8 mouse cellular contexts compared by ENCODE assay signal in genomic region chr9:24501618-24502017, GRCm38 (mm10). TPM values are rescaled to one million over a fixed set of nuclear protein-coding genes. Genes with fewer than 3 reads are reported as not detected.
DNase-seq lines count a peak whose midpoint lies in the region; ATAC-seq lines count a peak whose summit lies in the region.

No protein-coding gene starts in this region.

- peaks cover 22% of the 10 kb centered on the region for H3K4me1 ChIP-seq in lung, embryonic 16.5 days (replicated peaks; ENCODE audit: control insufficient read depth, insufficient read depth, low read length)
- 0 out of 2 replicates have a peak, but pooled peaks cover 4% of the 10 kb centered on the region for H3K4me1 ChIP-seq in intestine, embryonic 15.5 days (replicated peaks)
- H3K4me1 ChIP-seq in neural tube, embryonic 13.5 days (replicated peaks) = peaks cover 31% of the 10 kb centered on the region

- H3K9ac ChIP-seq in lung, embryonic 16.5 days (ENCODE audit: low read length) = peak overlapping the region; percentile 86
- H3K9ac ChIP-seq in intestine, embryonic 15.5 days = peak overlapping the region; percentile 30; the same call in 1 of the 2 replicates
- peak overlapping the region; percentile 86 for H3K9ac ChIP-seq in neural tube, embryonic 13.5 days

- 39% methylated on average over 2 of the region's 2 CpGs for WGBS in lung, embryonic 16.5 days
- WGBS in intestine, embryonic 15.5 days = 56% methylated on average over 2 of the region's 2 CpGs
- 53% methylated on average over 2 of the region's 2 CpGs for WGBS in neural tube, embryonic 13.5 days

- peak overlapping the region; percentile 79 for H3K4me2 ChIP-seq in lung, embryonic 16.5 days (ENCODE audit: low read depth, low read length)
- peak overlapping the region; percentile 62 for H3K4me2 ChIP-seq in intestine, embryonic 15.5 days (replicated peaks)
- H3K4me2 ChIP-seq in neural tube, embryonic 13.5 days = peak overlapping the region; percentile 78

- H3K36me3 ChIP-seq in lung, embryonic 16.5 days (ENCODE audit: control insufficient read depth, insufficient read depth, low read length) = no peaks in the 10 kb centered on the region
- no peaks in the 10 kb centered on the region for H3K36me3 ChIP-seq in intestine, embryonic 15.5 days
- no peaks in the 10 kb centered on the region for H3K36me3 ChIP-seq in neural tube, embryonic 13.5 days

- H3K9me3 ChIP-seq in lung, embryonic 16.5 days (ENCODE audit: control insufficient read depth, low read length) = no peaks in the 10 kb centered on the region
- H3K9me3 ChIP-seq in intestine, embryonic 15.5 days = no peaks in the 10 kb centered on the region
- H3K9me3 ChIP-seq in neural tube, embryonic 13.5 days = no peaks in the 10 kb centered on the region

- H3K4me3 ChIP-seq in lung, embryonic 16.5 days (ENCODE audit: low read length) = peak overlapping the region; percentile 61
- peak overlapping the region; percentile 75 for H3K4me3 ChIP-seq in intestine, embryonic 15.5 days (replicated peaks)
- H3K4me3 ChIP-seq in neural tube, embryonic 13.5 days = peak overlapping the region; percentile 74

- no peak overlapping the region for H3K27ac ChIP-seq in lung, embryonic 16.5 days (ENCODE audit: low read length)
- H3K27ac ChIP-seq in intestine, embryonic 15.5 days = no peak overlapping the region
- H3K27ac ChIP-seq in neural tube, embryonic 13.5 days (replicated peaks) = no peak overlapping the region

- no peak for DNase-seq in lung, postnatal 10 days
- peak; percentile 41 for DNase-seq in embryo, embryonic 11 days
- no peak for DNase-seq in gastrocnemius, adult 18-20 months (ENCODE audit: low spot score)
- no peak for DNase-seq in c-Kit-positive CD71-positive TER-119-positive erythroid progenitor cells, embryonic 14.5 days (ENCODE audit: low spot score)

- ATAC-seq in lung, embryonic 16.5 days (ENCODE audit: low read depth) = no peak
- no peak for ATAC-seq in intestine, embryonic 15.5 days
- ATAC-seq in neural tube, embryonic 13.5 days (ENCODE audit: low read depth) = no peak
- ATAC-seq in frontal cortex, adult (ENCODE audit: low TSS enrichment) = no peak

- H3K27me3 ChIP-seq in lung, embryonic 16.5 days (ENCODE audit: control insufficient read depth, insufficient read depth, low read depth, low read length) = no peaks in the 10 kb centered on the region
- no peaks in the 10 kb centered on the region for H3K27me3 ChIP-seq in intestine, embryonic 15.5 days (replicated peaks)
- no peaks in the 10 kb centered on the region for H3K27me3 ChIP-seq in neural tube, embryonic 13.5 days

RNA-seq across cellular contexts. Expression of gene Dpy19l1, which starts 1.3 kb away (rescaled TPM):
- 8.7 and 9.0 TPM in 2 replicates for polyA plus RNA-seq in lung, embryonic 16.5 days (2015; fragmentation: Nextera tagmentation; extraction: Ambion mirVana)
- 10.4 and 11.3 TPM in 2 replicates for polyA plus RNA-seq in intestine, embryonic 15.5 days (2015; fragmentation: Nextera tagmentation; extraction: Ambion mirVana)
- 9.3 and 11.1 TPM in 2 replicates for polyA plus RNA-seq in neural tube, embryonic 13.5 days (2015; fragmentation: Nextera tagmentation; extraction: Ambion mirVana)
- 1 to 10 TPM; 2.9 to 3.4 TPM for total RNA-seq in gastrocnemius, adult 18-20 months (2021)

Comparison
In these comparisons a context has a peak if more than half of its experiments do, and no peak if none do; other contexts are left out.
1. H3K9ac ChIP-seq: peak in every context shown above with its lines; median percentile 86 in lung, embryonic 16.5 days; 86 in neural tube, embryonic 13.5 days; 30 in intestine, embryonic 15.5 days.